Mouse (Mus musculus) stomach, postnatal 0 days (tissue): ENCODE data around the gene Emx1.

Source experiments
- CTCF ChIP-seq: IDR thresholded peaks from 2 replicates; pipeline ENCODE4 v1.5.1; 2016; ENCODE audit warnings: antibody characterized with exemption, low read depth, mild to moderate bottlenecking, moderate library complexity
- EP300 ChIP-seq: optimal IDR thresholded peaks from 2 replicates; pipeline ENCODE3; 2016; ENCODE audit warnings: antibody characterized with exemption

- TF ChIP-seq CTCF (peak; percentile 31), EP300 (no peak)
Observed at GRCm38 (mm10) chr6:85179569-85179968, 7.7 kb upstream of the Emx1 start.
